Mouse (Mus musculus): ENCODE data around the gene Hao1.

The Hao1 gene

DNA sequence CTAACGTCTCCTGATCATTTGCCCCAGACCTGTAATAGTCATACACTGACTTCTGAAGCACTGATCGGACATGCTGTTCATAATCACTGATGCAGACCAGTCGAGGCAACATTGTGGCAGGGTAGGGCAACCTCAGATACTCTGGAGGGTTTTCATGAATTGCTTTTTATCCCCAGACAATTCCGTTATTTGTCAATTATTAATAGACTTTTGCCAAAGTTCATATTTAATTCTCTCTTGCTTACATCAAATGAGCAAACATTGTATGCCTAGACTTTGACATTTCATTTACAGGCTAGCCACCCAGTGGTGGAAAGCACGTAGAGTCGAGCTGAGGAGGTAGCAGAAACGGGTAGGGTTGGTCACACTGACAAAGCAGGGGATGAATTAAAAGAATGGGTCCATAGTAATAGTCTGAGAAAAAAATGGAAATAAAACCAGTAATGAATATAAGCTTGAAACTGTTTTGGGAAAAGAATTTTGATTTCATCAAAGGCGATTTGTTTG is at the start of gene Hao1:
TSS of gene Hao1 (minus strand) at position 148 of the 507 bp plus-strand sequence.
- no peak for DNase-seq

- DNase-seq = peak; percentile 4
Measured at GRCm38 (mm10) chr2:134591081-134591694, 37.0 kb upstream of the Hao1 start.

GRCm38 (mm10) chr2:134585243-134585642 is 31.1 kb upstream of the Hao1 start:
- no peak for DNase-seq

DNA sequence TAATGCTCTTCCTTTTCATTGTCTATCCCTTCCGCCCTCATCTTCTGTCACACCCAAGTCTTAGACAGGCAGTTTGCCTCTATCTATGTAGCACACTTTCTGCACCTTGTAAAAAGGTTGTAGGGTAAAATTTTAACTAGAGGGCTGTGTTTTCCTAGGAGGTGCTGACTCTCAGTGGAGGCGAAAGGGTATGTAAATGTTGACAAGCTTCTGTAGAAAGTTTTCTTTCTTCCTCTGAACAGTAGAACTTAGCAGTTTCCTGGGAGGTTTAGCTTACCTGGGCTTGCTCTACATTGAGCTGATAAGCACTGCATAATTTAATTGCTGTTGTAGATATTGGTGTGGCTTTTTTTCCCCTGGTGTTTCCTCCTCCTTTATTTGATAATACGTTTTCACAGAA is 5.3 kb upstream of the Hao1 start:
- no peak for DNase-seq

DNA sequence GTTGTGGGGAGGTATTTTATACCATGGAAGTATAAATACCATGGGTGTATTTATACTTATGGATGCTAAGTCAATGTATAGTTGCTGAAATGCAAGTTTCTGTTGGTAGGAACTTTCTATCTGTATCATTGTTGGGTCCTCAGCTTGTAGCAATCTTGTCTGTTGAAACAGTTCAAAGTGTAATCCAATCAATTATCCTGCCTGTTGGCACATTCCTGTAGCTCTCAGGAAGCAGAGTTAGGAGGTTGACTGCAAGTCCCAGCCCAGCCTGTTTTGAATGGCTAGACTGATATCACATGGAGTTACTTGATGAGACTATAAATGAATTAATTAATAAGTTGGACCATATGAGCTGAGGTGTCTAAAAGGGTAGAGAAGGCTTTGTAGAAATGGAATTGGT is 1.8 kb downstream of the Hao1 start:
- DNase-seq = no peak

- peak; percentile 14 for DNase-seq
Measured at GRCm38 (mm10) chr2:134549770-134550169, 4.4 kb downstream of the Hao1 start.

GRCm38 (mm10) chr2:134545116-134545515 is 9.1 kb downstream of the Hao1 start:
- no peak for DNase-seq

DNA sequence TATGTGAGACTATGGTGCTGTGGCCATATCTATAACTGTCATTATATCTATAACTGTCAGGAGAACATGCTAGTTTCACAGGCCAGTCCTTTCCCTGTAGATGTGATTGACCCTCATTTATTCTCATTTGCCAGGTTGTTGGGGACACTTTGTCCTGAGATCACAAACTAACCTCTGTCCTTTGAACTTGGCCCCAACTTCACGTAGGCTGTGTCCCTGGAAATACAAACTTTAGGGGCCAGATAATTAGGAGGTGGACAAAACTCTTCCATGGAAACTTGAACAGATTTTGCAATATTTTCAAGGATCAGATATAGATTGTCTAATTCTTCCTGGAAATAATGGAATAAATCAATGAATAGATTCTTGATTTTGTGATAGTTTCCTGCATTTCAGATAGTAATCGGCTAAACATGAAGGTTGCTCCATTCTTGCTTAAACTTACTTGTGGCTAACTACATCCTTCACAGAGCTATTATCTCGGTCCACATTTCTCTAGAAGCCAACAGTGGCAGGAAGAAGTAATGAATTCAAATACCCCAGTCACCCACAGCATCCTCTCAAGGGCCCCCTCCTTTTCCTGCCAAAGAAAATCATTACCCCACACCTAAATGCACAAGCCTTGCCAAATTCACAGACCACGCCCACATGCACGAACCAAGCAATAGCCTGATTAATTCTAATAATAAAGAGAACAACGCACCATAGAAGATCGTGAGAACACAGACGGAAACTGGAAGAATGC is 9.7 kb downstream of the Hao1 start:
- DNase-seq = no peak

GRCm38 (mm10) chr2:134543501-134543900 is 10.7 kb downstream of the Hao1 start:
- DNase-seq = no peak

DNA sequence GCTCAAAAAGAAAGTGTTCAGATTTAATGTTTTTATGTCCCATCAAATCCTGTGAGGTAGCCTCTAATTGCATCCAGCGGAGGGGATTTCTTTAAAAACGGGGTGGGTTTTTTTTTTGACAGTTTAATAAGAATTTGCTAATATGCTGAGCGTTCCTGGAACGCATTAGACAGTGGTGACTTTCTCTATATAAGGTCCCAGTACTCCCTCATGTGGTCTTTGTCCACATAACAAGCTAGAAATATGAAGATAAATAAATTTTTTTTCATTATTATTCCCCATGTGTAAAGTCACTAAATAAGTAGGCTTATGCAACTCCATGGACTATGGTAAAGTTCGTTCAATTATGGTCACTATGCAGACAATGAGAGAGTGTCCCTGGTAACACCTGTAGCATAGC is 13.1 kb downstream of the Hao1 start:
- DNase-seq = no peak

- DNase-seq = no peak
Measured at GRCm38 (mm10) chr2:134538451-134538850, 15.7 kb downstream of the Hao1 start.

DNA sequence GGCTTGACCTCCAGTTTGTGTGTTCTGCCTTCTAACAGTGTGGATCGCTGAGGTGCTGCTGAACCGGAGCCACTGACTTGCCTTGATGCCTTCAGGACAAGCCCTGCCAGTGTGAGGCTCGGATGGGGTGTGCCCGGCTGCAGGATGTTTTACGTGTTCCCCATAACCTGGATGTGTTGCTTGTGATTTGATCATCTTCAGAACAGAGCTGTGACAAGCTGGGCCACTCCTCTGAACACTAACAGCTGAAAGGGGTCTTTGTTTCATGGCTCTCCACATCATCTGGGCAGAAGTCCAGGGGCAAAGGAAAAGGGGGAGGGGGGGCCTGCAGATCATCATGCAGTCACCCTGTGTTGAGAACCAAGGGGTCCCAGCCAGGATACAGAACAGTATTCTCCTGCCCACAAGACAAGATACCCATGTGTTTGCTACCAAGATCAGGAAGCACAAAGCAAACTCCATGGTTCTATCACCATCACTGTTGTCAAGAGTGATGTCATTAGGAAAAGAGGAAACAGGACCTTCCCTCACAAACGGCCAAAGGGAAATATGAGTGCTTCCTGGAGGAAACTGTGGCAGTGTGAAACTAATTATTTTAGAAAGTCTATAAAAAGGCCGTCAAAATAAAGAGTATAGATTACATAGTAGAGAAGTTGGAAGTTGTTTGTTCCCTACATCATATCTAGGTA is 25.9 kb downstream of the Hao1 start:
- no peak for DNase-seq

DNA sequence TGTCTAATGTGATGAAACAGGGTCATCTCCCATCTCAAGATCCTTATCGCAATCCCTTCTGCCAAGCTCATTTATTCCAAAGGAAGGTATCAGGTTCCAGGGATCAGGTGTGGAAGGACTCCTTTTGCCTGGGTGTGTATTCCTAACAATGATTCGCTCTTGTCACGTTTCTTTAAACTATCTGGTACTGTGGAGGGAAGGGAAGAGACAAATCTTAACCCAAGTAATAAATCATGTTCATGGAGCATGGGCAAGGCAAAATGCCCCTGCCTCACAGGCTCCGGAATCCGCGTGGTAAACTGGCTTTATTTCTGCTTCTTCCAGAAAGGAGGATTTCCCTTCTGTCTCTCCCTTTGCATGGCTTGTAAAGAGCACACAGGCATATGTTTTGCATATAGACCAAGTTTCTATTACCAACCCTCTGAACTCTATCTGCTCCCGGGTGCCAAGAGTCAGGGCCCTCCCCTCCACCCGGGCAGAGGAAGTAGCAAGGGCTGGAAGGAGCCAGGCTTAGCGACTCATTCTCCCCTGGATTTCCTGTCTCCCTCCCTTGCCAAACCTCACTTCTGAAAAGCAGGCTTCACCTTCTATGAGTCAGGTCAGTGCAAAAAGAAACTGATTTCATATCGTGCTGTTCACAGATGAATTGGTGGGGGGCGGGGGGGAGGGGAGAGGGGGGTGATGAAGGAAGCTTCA is 26.6 kb downstream of the Hao1 start:
- no peak for DNase-seq

GRCm38 (mm10) chr2:134518042-134518441 is 36.1 kb downstream of the Hao1 start:
- no peak for DNase-seq

DNA sequence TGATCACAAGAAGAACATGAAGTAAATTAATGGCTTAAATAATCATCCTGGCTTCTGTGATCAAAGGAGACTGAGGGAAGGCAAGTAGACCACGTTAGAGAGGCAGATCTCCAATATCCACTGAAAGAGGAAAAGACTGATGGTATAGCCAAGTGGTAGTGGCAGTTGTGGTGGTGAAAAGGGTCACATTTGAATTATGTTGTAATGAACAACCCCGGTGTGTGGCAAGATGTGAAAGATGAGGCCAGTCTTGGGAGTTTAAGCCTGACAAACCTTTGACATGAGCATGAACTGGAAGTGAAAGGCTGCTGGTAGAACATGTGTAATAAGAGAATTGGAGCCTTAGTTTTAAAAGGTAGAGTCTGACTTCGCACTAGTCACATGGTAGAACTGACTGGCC is 54.4 kb downstream of the Hao1 start:
- DNase-seq = no peak

DNA sequence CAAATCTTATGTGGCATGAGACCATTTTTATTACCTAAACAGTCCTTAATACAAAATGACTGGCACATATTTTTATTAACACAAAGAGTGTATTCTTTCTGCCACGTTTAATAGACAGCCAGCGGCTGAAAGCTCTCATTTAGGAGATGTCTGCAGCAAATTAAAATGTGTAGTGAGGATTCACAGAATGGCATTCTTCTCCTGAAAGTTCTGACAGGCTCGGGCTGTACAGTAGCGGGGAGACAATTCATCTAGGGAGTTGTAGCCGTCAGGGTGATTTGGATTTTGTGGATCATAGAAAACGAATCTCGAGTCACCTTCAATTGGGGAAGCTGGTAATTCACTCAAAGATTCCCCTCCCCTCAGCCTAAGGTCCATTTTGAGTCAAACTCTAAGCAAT is 55.7 kb downstream of the Hao1 start:
- DNase-seq = no peak

- no peak for DNase-seq
Measured at GRCm38 (mm10) chr2:134488671-134489070, 65.5 kb downstream of the Hao1 start.

DNA sequence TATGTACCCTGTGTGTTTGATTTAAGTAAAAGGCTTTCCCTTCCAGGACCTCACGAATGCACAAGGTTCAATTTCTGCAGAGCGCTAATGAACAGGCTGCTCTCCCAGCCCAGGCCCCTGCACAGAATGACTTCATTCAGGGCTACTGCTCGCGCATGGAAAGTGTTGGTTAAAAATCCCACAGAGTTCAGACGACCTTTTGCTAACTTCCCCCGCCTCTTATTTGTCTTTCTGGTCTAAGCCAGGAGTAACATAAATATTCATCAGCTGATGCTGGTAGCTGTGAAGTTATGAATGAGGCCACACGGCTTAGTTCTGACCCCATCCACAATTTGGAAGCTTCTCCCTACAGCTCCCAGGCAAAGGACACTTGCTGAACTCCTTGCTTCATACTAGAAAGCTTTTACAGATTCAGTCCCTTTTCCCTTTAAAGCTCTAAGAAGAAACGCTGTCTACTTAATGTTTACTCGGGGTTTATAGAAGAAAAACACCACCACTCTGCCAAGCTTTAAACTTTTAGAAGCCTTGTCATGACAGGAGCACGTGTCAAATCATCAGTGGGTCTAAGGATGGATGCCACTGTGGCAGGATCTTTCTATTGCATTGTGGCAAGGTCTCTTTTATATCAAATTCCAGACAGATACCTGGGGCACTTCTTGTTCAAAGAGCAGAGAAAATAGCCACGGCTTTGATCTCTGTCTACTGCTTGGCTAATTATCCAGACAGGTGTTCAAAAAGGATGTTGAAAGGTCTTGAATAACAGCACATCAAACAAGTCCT is 67.9 kb downstream of the Hao1 start:
- no peak for DNase-seq

GRCm38 (mm10) chr2:134482683-134483082 is 71.5 kb downstream of the Hao1 start:
- no peak for DNase-seq

GRCm38 (mm10) chr2:134481759-134482158 is 72.4 kb downstream of the Hao1 start:
- peak; percentile 7 for DNase-seq

GRCm38 (mm10) chr2:134481174-134481573 is 73.0 kb downstream of the Hao1 start:
- DNase-seq = no peak

GRCm38 (mm10) chr2:134465132-134465531 is 89.0 kb downstream of the Hao1 start:
- no peak for DNase-seq
